Mouse (Mus musculus): Measurements from ENCODE around the gene Stk11ip.

Stk11ip gene

DNA sequence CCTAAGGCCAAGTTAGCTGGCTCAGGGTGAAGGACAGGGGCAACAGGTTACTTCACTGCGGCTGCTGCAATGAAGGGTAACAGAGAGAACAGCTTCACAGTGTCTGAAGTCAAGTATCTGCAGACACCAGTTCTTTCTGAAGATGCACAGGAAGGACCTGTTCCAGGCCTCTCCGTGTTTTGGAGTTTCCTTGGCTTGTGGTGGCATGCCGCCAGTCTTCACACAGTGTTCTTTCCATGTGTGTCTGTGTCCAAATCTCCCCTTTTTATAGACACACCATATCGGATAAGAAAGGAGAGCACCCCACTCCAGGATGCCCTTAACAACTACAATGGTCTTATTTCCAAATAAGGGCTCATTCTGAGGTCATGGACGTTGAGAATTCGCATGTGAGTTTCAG lies 23.0 kb downstream of the Stk11ip start:
- no peak for DNase-seq

DNA sequence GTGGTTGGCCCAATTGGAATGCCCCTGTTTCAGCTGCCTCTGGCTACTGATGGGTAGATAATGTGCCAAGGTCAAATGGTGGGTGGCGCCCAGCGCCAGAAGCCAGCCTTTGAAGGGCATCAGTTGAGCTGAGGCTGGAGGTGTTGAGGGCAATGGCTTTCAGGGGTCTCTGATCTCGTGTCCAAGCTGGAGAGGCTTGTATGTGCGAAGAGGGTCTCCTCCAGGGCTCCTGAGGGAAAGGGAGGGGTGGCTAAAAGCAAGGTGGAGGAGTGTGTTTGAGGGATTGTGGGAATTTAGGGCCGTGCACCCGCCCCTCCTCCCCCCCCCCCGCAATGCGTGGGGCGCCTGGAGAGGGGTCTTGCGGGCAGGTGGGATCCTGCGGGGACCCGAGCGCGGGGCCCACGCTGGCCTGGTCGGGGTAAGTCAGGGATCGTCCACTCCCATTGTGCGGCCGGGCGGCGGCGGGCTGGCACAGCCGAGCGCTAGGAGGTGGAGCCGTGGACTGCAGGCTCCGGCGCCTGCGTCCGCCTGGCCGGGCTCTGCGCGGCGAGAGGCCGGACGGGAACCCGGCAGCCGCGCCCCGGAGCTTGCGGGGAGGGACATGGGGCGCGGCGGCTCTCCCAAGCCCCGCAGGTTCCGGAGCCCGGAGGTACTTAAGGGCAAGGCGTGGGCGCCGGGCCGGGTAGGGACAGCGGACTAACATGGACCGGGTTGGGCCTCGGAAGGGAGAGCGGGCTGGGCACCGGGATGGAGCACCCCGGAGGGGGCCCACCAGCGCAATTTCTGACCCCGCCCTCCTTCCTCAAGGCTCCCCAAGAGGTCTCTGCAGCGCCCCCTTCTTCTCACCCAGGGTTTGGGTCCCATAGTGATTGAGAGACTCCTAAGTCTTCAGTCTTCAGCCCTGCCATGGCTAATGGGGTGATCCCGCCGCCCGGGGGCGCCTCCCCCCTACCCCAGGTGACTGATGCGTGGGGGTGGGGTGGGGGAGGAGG lies 24.9 kb downstream of the Stk11ip start, which contains the start of gene Slc4a3:
Gene Slc4a3 (plus strand): TSS at position 302 of the 992 bp plus-strand sequence.
- peak; percentile 68 for DNase-seq

DNA sequence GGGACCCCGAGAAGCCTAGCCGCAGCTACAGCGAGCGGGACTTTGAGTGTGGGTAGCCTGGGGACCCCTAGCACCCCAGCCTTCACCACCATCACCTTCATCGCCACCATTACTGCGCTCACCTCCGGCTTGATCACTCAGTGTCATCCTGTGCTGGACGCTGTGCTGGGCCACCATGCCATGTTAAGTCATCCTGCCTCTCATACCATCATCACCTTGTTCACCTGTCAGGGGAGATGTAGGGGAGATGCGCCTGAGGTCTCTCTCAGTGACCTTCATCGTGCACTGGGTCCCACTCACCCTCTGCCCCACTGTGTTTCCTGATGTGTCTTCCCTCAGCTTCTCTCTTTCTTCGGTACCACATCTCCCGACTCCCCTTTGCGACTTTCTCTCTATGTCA lies 26.0 kb downstream of the Stk11ip start:
- DNase-seq, result no peak

GRCm38 (mm10) chr1:75548083-75548482 lies 26.8 kb downstream of the Stk11ip start:
- DNase-seq, result no peak

DNA sequence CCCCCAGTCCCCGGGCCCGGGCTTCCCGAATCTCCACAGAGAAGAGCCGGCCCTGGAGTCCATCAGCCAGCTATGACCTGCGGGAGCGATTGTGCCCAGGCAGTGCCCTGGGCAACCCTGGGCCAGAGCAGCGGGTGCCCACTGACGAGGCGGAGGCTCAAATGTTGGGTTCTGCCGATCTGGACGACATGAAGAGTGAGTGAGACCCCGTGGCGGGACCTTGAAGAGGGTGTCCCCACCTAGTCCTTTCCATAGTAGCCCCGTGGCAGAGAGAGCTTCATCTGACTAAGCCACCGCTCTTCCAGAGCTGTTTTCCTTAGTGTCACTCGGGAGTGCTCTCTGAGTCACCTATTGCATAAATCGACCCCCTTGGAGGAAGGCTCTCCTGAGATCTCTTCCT lies 27.5 kb downstream of the Stk11ip start:
- no peak for DNase-seq

- no peak for DNase-seq
Measured at GRCm38 (mm10) chr1:75549289-75550279, 28.3 kb downstream of the Stk11ip start.

- no peak for DNase-seq
Measured at GRCm38 (mm10) chr1:75550586-75550985, 29.3 kb downstream of the Stk11ip start.

GRCm38 (mm10) chr1:75555680-75556079 lies 34.4 kb downstream of the Stk11ip start:
- no peak for DNase-seq

- no peak for DNase-seq
Measured at GRCm38 (mm10) chr1:75556143-75556781, 34.9 kb downstream of the Stk11ip start.

GRCm38 (mm10) chr1:75557041-75557440 lies 35.7 kb downstream of the Stk11ip start:
- DNase-seq, result no peak

GRCm38 (mm10) chr1:75558388-75559178 lies 37.3 kb downstream of the Stk11ip start:
- DNase-seq, result no peak

DNA sequence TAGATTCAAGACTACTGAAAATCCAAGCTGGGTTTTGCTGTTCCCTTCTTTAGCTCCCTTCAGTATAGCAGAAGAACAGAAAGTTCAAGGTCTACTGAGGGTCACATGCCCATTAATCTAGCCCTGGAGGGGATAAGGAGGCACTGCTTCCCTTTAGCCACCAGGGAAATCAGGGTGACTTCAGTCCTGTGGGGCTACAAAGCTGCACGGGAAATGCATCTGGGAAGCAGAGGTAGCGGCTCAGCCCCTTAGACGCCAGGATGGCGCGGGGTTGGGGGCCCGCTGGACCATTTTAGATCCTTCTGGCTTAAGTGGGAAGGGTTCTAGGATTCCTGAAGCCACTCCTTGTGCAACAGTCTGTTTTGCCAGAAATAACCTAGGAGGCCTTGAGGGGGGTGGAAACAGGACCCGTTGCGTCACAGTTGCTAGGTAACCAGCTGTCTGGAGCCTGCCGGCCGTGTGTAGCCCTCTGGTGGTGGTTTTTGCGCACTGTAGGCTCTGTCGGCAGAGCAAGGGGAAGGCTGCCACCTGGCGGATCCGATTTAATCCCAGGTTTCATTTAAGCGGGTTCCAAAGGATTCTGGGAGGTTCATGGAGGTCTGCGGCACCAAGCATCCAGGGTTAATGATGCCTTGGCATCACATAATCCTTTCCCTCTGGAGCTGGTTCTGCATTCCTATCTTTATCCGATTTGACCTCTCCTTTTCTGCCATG lies 38.0 kb downstream of the Stk11ip start:
- DNase-seq, result peak; percentile 95

GRCm38 (mm10) chr1:75560206-75560913 lies 39.0 kb downstream of the Stk11ip start:
- no peak for DNase-seq

GRCm38 (mm10) chr1:75561221-75561897 lies 40.0 kb downstream of the Stk11ip start:
- no peak for DNase-seq

- DNase-seq, result no peak
Measured at GRCm38 (mm10) chr1:75561898-75562238, 40.5 kb downstream of the Stk11ip start.

DNA sequence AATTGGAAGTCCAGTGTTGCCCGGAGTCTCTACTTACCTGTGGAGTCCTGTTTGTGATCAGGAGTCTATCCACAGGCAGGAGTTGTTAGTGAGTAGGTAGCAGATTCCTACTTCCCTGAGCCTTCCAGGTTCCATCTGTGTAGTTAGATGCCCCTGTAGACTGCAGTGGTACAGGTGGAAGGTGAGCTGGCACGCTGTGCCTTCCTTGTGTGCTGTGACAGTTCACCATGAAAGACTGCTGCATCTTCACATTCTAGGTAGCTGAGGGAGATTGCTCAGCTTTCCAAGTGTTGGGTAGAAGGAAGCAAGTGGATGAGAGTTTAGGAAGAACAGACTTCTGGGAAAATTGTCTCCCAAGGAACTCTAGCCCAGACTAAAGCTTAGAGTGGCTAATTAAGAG lies 42.8 kb downstream of the Stk11ip start:
- DNase-seq, result no peak

DNA sequence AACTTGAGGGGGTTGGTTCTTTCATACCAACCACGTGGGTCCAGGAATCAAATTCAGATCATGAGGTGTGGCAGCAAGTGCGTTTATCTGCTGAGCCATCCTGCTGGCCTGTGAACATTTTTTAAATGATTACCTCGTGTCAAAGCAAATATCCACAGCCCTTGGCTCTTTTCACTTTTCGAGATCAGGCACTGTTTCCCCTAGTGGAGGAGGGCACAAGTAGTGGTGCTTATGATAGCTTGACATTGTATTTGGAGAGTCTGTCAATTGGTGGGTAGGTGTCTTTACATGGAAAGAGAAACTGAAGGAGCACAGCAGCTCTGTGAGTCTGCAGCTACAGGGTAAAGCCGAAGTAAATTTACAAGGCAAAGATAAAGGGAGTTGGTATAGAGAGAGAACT lies 43.6 kb downstream of the Stk11ip start:
- DNase-seq, result no peak

- no peak for DNase-seq
Measured at GRCm38 (mm10) chr1:75565616-75566015, 44.3 kb downstream of the Stk11ip start.

DNA sequence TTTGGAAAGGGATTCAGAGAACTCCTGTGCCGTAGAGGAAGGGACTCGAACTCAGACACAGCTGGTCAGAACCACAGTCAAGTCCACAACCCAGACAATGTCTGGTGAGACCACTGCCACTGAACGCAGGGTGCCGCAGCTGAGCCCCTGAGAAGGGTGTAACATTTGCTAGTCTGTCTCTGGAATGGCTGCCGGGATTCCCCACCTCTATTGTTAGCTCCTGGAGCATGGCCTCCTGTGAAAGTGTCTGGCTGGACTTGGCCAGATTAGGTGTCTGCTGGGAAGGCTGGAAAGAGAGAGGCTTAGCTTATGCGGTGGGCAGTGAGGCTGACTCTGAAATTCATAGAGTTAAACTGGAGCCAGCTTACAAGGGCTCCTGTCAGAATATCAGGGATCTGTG lies 49.1 kb downstream of the Stk11ip start:
- no peak for DNase-seq

DNA sequence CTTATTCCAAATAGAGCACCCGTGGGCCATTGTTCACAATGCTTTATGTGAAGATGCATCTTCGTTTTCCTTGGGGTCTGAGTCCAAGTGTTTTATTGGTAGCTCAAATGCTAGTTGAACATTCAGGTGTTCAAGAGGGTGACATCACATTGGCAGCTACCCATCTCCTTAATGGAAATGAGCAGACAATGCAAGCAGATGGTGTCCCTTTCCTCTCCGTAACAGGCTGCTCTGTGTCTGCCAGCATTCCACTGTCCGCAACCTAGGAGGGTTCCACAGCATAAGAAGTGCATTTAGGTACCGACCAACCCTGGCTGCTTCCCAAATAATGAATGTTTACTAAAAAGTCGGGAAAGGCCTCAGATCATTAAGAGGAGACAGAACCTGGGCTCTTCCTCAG lies 51.4 kb downstream of the Stk11ip start:
- no peak for DNase-seq
